Mouse (Mus musculus) erythroid progenitor cell, adult 5-6 weeks (primary cell): Measurements from ENCODE around the gene Sec23b. TPM values are rescaled to one million over a fixed set of nuclear protein-coding genes. Genes with fewer than 3 reads are reported as not detected.
"Not testable (repeated sequence)": the region's sequence is repeated elsewhere in the genome, so short reads cannot be mapped to it uniquely, and the experiment has no call there.

Experiments used
- ATAC-seq: replicated peaks from 2 replicates; pipeline ENCODE4 v1.8.0; 2016; ENCODE audit warnings: moderate number of reproducible peaks, mild to moderate bottlenecking, moderate TSS enrichment, inconsistent platforms; ENCODE audit not compliant: poor library complexity, low FRiP score, severe bottlenecking
- total RNA-seq, 2 experiments: library from RNA; stranded (forward) in 1 of 2; stranded (reverse) in 1 of 2; fragments of 150-400 nt in 1 of 2; fragments of 186-747, 209-891 nt in 1 of 2; gene quantifications; 2 replicates each; pipeline versions ENCODE4 v1.2.3 to v1.2.4; 2015 to 2017; ENCODE audit warnings: low replicate concordance in 2 of 2

Sec23b gene
- 28.9 and 47.6 TPM in 2 replicates for total RNA-seq (2015; ENCODE audit: low replicate concordance)
- total RNA-seq (2017; ENCODE audit: low replicate concordance) = 30.0 and 41.5 TPM in 2 replicates

DNA sequence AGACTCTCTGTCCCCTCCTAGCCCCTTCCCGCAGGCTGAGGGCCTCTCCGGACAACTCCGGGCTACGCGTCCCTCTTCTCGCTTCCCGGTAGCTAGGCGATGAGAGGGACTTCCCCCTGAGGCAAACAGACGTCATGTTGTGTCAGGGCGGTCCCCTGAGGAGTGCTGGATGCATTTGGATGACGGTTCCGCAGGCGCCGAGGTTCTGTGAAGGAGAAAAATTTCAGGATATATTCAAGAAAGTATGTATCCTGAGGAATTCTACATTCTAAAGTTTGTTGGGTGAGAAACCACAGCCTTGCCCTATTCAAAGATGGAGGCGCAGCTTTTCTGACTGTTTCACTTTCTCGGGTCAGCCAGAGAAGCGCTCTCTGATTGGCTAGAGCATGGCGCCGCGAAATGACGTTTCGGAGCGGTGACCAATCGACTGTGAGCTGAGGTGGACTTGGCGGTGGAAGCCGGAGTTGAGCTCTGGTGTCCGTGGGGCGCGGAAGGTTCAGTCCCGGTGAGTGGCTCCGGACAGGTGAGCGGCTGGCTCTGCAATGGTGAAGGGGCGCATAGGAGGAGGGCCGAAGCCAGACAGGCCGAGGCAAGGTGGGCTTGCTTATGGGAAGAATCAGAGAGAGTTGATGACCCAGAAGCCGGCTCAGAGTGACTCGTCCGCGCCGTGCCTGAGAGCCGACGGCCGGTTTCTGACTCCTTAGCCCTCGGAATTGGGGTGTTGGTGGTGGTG lies at the start of gene Sec23b:
Gene Sec23b, plus strand, starts transcription at position 410 of the 733 bp plus-strand sequence.
- peak; percentile 98 for ATAC-seq

DNA sequence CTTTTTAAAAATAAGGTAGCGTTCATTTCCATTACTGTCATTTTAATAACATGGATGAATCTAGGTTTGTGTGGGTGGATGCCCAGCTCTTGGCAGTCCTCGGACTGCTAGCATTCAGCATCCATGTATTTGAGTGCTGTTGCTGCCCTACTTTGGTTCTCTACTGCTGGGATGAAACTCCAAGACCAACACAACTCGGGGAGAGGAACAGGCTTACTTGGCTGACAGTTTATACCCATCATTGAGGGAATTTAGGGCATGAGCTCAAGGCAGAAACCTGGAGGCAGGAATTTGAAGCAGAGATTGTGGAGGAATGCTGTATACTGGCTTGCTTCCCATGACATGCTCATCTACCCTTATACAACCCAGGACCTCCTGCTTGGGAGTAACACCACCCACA lies 41.4 kb upstream of the Sec23b start:
- no peak for ATAC-seq

DNA sequence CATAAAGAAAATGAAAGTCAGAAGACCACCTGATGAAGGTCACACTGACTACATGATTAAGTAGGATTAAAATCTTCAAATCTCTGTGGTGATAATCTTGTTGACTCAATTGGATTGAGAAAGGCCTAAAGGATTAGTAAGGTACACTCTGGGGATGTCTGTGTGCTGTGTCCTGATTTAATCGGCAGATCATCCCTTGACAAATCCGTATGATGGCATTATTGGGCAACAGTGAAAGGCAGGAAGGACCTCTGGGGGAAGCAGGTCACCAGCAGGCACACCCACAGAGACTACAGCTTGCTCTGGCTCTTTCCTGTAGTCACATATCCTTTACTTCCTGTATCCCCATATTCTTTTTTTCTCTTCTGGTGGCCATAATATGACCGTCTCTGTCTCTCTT lies 36.3 kb upstream of the Sec23b start:
- ATAC-seq = no peak

DNA sequence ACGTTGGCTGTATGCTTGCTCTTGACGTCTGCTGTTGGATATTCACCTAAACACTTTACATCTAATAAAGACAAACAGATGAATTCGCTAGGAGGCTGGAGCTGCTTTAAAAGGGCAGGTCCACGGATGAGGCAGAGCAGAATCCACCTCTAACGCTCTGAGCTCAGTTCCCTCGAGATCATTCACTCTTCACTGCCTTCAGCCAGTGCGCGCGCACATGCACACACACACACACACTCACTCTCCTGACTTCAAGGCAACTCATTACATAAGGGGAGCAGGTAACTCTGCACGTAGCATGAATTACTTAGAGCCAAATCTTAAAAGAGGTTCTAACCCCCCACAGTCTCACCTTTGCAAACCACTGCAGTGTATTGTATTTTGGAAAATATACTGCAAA lies 30.2 kb upstream of the Sec23b start:
- no peak for ATAC-seq

DNA sequence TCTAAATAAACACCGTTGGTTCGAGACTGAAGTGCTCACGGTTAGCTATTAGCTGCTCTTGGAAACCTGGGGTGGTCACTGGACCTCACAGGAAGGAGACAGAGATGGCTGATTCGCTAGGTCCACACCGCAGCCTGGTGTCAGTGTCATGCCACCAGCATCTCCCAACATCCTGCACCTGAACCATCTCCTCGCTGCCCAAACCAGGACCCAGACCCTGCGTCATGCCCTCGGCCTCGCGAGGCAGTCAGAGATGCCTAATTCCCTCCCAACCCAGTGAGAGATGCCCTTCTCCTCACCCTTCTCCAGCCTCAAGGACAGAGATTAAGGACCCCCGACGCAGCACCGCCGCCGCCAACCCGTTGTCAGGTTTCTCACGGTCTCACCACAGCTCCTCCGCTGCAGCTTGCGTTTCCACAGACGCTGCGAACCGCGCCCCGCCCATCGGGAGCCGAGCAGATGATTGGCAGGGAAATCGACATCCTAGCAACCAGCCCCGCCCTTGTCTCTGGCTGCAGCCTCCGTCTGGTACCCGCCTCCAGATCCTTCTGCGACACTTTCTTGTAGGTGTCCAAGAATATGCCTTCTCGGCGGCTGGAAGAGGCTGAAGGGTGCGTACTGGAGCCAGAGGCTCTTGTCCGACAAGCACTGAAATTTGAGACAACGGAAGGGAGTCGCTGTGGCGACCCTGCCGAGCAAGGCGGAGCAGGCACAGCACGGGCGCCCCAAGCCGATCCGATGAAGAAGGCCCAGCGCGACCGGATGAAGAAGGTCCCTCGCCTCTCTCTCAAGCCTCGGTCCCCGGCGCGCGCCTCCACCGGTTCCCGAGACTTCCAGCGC lies 28.8 kb upstream of the Sec23b start, which contains the start of the genes Dzank1 and Polr3f:
Gene Dzank1, minus strand, starts transcription at position 434 of the 840 bp plus-strand sequence.
Gene Polr3f, plus strand, starts transcription at position 738 of the 840 bp plus-strand sequence.
- ATAC-seq = peak; percentile 98

DNA sequence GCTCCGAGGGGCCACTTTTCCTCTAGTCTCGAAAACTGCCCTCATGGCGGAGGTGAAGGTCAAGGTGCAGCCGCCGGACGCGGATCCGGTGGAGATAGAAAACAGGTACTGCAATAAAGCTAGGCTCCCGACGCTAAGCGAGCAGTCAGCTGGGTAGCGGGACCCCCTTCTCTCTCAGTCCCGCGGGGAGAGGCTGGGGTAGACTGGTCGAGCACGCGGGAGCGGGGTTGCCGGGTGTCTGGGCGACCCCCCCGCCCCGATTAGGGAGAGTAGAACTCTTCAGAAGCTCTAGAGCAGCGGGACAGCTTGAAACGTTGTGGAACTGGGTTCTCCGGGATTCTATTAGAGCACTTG lies 28.2 kb upstream of the Sec23b start:
- peak; percentile 31 for ATAC-seq

DNA sequence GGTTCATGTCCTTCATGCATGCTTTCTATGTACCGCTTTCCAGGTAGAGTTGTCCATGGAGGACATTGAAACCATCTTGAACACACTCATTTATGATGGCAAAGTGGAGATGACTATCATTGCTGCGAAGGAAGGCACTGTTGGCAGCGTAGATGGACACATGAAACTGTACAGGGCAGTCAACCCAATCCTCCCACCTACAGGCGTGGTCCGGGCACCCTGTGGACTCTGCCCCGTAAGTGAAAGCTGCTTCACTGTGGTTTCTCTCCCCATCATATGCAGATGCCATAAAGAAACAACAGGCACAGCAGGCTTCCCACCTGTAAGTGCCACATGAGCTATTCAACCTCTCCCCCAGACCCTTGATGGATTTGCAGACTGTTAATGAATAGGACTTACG lies 18.9 kb upstream of the Sec23b start:
- ATAC-seq = no peak

DNA sequence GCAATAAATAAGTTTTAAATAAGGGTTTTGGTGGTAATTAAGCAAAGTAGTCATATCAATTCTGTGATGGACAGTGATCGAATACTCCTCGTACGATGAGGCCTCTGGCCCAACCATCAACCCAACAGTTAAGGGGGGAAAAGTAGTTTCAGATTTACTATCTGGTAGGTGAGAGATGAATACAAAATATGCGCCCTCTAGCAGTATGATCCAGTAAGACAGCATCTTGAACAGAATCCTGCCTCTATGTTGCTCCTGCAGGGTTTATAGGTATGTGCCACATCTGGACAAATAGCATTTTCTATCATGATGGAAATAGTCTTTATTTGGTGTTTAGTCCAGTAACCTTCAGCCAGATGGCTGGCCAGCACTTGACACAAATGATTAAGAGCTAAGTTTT lies 14.8 kb upstream of the Sec23b start:
- no peak for ATAC-seq

DNA sequence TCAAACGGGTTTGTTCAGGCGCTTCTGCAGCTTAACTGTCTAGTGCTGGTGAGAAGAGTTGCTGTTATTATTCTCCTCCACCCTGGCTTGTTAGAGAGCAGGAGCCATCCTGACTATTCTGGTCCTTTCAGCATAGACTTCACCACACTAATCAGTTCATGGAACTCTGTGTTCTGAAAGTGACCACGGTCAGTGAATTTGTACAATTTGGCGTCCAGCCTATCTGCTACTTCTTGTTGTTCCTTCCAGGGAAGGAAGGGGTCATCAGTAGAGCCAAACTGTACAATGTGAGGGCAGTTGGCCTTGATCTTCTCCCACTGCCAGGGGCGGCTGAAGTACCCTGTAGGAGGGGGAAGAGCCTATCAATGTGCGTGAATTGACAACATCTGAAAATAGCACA lies 12.4 kb upstream of the Sec23b start:
- no peak for ATAC-seq

DNA sequence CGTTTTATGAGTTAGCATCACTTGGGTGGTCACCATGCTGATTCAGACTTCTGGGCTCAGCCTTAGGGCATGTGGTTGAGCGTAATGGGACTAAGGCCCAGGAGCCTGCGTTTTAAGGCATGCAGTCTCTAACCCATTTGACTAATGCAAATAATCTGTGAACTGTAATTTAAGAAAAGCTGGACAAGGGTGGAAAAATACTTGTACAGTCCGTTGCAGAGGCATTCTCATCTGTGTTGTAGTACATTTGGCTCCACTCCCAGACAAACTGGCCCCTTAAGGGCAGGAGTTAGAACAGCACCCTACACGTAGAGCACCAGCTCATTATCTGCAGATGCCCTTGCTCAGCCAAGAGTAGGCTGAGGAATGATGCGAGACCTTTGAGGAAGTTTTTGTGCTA lies 11.4 kb upstream of the Sec23b start:
- no peak for ATAC-seq

DNA sequence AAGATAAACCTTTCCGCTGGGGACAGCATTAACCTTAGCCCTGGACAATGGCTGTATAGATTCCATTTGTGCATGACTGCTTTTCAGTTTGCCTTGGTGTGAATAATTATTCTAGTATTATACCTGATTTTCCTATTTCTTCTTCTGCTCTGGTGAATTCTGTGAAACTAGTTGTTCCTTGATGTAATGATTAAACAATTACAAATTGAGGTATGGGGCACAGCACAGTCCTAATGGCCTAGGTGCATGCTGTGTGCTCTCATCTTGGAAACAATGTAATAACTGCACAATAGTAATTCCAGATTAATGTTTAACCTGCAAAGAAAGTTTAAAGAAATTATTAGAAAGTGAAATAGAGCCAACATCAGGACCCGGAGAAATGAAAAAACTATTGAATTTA lies 11.0 kb upstream of the Sec23b start:
- no peak for ATAC-seq

DNA sequence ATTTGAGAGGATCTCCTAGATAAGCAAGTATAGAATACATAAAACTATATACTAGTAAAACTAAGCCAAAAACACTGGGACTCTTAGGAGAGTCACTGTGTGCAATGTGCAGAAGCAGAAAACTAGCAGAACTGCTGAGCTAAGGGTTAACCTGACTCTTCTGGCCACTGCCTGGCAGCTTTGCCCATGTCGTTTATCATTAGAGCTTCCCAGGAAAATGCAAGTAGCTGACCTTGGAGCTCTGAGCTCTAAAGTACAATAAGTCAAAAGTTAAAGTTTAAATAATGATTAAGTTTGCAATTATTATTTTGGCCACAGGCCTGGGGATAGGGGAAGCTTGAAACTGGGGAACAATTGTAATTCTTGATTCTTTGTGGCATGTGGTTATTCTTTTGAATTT lies 10.5 kb upstream of the Sec23b start:
- no peak for ATAC-seq

DNA sequence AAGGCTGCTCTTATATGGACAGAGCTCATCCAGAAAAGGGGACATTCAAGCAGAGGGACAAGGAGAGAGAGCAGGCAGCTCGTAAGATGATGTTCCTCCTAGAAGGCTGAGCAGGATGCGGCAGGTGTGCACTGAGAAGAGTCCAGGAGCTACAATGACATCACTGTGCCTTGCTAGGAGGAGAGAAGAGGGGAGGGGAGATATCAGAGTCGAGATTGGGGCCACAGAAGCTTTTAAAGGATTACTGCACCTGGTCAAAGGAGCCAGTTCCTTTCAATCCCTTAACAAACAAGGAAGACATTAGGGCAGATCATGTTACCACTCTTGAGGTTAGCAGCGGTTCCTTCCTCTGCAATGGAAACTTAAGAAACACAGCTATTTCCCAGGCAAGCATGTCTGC lies 8.5 kb upstream of the Sec23b start:
- ATAC-seq = no peak

DNA sequence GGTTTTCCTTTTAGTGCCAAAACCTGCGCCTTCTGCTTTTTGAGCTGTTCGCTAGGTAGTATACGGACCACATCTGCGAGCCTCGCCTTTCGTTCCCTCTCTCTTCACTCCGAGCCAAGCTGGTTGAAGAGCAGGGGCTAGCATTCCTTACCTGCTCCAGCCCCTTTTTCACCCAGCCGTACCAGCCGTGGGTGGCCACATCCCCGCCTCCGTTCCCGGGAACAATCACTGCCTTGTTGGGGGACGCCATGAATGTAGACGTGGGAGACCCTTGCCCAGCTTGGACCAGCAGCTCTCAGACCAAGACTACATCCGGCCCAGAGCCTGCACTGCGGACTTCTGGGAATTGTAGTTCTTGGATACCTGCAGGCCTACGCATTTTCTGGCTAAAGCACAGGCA lies 5.5 kb upstream of the Sec23b start, which contains the start of gene Rbbp9:
Gene Rbbp9, minus strand, starts transcription at position 341 of the 400 bp plus-strand sequence.
- ATAC-seq = peak; percentile 53; the same call in 1 of the 2 replicates

DNA sequence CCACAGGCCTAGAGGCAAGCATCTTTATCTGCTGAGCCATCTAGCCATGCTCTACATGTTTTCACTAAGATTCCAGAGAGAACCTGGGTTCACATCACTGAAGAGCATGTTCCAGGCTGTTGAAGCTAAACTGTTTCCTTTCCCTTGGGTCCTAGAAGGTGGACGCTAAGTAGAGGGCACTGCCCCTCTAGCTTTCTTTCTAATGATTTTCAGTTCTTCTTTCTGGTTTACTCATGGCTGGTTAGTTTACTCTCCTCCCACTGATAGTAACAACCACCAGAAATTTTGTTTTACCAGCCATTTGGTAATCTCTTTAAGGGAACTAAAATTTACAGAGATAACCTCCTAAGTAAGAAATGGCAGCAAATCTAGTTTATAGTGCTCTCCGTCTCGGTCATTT lies 2.1 kb upstream of the Sec23b start:
- ATAC-seq = no peak

DNA sequence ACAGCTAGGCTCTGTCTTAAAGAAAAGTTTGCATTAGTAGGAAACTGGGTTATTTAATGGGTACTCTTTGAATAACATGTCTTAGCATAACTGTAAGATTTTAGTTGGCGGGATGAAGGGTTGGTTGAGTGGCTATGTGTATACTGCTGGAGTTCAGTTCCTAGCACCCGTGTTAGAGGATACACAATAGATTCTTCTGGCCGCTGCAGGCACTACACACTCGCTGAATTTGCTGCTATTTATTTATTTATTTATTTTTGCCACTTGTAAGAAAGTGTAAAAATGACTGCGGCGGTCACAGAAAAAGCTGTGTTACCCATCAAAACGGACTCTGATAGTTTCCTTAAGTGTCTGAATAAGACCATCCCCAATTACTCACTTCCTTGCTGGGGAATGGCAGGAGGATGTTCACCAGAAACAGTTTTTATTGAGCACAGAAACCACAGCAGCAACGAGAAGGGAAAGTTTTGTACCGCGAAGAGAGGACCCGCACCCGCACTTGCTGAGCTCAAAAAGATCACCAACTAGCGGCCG lies 676 bp upstream of the Sec23b start:
- peak; percentile 16; the same call in 1 of the 2 replicates for ATAC-seq

DNA sequence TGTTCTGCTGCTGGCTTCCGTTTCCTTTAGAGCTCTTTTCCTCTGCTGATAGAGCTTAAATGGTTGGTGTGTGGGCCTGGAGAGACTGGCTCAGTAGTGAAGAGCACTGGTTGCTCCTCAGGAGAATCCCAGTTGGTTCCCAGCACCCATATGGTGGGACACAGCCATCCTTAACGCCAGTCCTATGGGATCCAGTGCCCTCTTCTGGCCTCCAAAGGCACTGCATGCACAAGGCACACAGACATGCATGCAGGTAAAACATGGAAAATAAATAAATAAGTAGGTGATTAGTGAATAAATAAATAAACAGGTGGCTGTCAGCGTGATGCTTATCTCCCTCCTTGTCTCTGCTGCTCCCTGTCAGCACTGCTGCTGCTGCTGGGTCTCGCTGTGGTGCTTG lies 32.7 kb downstream of the Sec23b start:
- ATAC-seq = no peak

DNA sequence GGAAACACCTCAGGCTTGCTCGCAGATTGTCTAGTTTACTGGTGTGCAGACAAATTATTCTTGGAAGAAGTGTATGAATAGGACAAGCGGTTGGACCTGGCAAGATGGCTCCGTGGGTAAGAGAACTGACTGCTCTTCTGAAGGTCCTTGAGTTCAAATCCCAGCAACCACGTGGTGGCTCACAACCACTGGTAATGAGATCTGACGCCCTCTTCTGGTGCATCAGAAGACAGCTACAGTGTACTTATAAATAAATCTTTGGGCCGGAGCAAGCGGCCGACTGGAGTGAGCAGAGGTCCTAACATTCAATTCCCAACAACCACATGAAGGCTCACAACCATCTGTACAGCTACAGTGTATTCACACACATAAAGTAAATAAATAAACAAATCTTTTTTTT lies 37.0 kb downstream of the Sec23b start:
- not testable (repeated sequence) for ATAC-seq

DNA sequence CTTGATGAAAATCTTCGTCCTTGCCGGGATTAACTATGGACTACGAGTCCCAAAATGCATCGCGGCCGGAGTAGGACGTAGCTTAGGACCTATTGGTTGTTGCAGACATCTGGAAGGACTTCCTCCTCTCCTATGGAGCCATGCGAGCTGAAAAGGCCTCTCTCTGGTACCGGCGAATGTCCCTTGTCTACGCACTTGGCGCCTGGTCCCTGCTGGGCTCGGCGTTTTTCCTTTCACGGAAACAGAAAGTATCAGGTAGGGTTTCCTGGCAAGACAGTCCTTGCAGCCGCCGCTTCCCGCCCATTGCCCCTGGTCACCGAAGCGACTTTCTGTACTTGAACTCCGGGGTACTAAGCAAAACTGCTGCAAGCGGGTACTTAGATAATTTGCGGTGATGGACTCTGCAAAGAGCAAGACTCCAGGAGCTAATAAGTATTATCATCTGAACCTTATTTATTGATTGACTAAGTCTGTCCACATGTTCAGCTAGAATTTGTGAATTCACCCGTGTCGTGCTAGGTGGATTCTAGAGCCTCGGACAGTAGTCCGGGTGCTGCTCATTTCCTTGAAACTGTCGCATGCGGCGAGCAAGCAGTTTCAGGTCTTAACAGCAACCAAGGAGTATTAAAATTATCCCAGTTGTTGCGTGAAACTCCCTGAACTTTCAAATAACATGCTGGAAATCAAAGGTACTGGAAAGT lies 38.1 kb downstream of the Sec23b start, which contains the start of gene Smim26:
Gene Smim26, plus strand, starts transcription at position 104 of the 701 bp plus-strand sequence.
- peak; percentile 92 for ATAC-seq

DNA sequence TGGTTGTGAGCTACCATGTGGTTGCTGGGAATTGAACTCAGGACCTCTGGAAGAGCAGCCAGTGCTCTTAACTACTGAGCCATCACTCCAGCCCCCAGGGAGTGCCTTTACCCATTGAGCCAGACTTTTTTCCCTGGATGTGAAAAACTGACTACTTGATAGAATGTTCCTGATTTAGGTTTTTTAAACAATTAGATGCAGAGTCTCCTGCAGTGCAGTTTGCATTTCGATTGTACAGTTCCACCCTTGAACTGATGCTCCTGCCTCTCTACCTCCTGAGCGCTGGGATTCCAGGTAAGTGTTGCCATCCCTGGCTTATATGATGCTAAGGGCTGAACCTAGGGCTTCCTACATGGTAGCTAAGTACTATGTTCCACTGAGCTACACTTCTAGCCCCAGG lies 42.0 kb downstream of the Sec23b start:
- ATAC-seq = no peak
